ENCODE assay signal across 21 mouse cellular contexts in genomic region chr2:169607787-169608186, GRCm38 (mm10). TPM values are rescaled to one million over a fixed set of nuclear protein-coding genes. Genes with fewer than 3 reads are reported as not detected.
A peak's percentile ranks its signal among the peaks of the same experiment; 100 is the strongest.
DNase-seq lines count a peak whose midpoint lies in the region; ATAC-seq and TF ChIP-seq lines count a peak whose summit lies in the region.
"Had no signal": no experiment of that assay in that cellular context is flagged by ENCODE, and none has a peak within 500 bp of the region (broad histone marks: within the 10 kb centered on the region; RNA-seq: fewer than 3 reads in every experiment).

No protein-coding gene starts in this region.

- no peak overlapping the region for H3K9ac ChIP-seq in intestine, embryonic 14.5 days (ENCODE audit: low read length)
- H3K9ac ChIP-seq in intestine, postnatal 0 days (ENCODE audit: low read depth, low read length): no peak overlapping the region
- no peak overlapping the region for H3K9ac ChIP-seq in limb, embryonic 14.5 days (ENCODE audit: low read depth, low read length, severe bottlenecking)
- H3K9ac ChIP-seq in lung, postnatal 0 days (replicated peaks; ENCODE audit: low read depth): no peak overlapping the region
- H3K9ac ChIP-seq in stomach, postnatal 0 days (ENCODE audit: low read length): no peak overlapping the region
- H3K9ac ChIP-seq: liver, embryonic 12.5 days; midbrain, embryonic 12.5 days; neural tube, embryonic 13.5 days had no signal

- no peaks in the 10 kb centered on the region for H3K27me3 ChIP-seq in intestine, embryonic 14.5 days (replicated peaks; ENCODE audit: control insufficient read depth, insufficient read depth, low read length)
- no peaks in the 10 kb centered on the region for H3K27me3 ChIP-seq in intestine, postnatal 0 days (replicated peaks; ENCODE audit: control insufficient read depth, insufficient read depth, low read length)
- H3K27me3 ChIP-seq in limb, embryonic 14.5 days (ENCODE audit: control insufficient read depth, insufficient read depth, low read length): no peaks in the 10 kb centered on the region
- no peaks in the 10 kb centered on the region for H3K27me3 ChIP-seq in lung, postnatal 0 days (replicated peaks; ENCODE audit: insufficient read depth, low read length)
- no peaks in the 10 kb centered on the region for H3K27me3 ChIP-seq in stomach, postnatal 0 days (ENCODE audit: control insufficient read depth, insufficient read depth, low read length)
- H3K27me3 ChIP-seq: liver, embryonic 12.5 days; midbrain, embryonic 12.5 days; neural tube, embryonic 13.5 days had no signal

- H3K4me3 ChIP-seq in intestine, embryonic 14.5 days (ENCODE audit: low read depth, low read length): no peak overlapping the region
- no peak overlapping the region for H3K4me3 ChIP-seq in intestine, postnatal 0 days (ENCODE audit: low read depth, low read length)
- H3K4me3 ChIP-seq in limb, embryonic 14.5 days (replicated peaks; ENCODE audit: low read length): no peak overlapping the region
- H3K4me3 ChIP-seq in lung, postnatal 0 days (ENCODE audit: low read depth, low read length): no peak overlapping the region
- H3K4me3 ChIP-seq in stomach, postnatal 0 days (ENCODE audit: low read depth, low read length): no peak overlapping the region
- H3K4me3 ChIP-seq: liver, embryonic 12.5 days; midbrain, embryonic 12.5 days; neural tube, embryonic 13.5 days had no signal

- 17% methylated on average over 2 of the region's 2 CpGs for WGBS in intestine, embryonic 14.5 days
- 14% methylated on average over 2 of the region's 2 CpGs for WGBS in intestine, postnatal 0 days
- 23% methylated on average over 2 of the region's 2 CpGs for WGBS in limb, embryonic 14.5 days
- WGBS in lung, postnatal 0 days: 6% methylated on average over 2 of the region's 2 CpGs
- 4% methylated on average over 2 of the region's 2 CpGs for WGBS in stomach, postnatal 0 days

- no peaks in the 10 kb centered on the region for H3K9me3 ChIP-seq in intestine, embryonic 14.5 days (ENCODE audit: control insufficient read depth, low read length)
- no peaks in the 10 kb centered on the region for H3K9me3 ChIP-seq in intestine, postnatal 0 days (ENCODE audit: control insufficient read depth)
- H3K9me3 ChIP-seq in limb, embryonic 14.5 days (ENCODE audit: control insufficient read depth, low read length): no peaks in the 10 kb centered on the region
- H3K9me3 ChIP-seq in lung, postnatal 0 days (ENCODE audit: low read length): no peaks in the 10 kb centered on the region
- no peaks in the 10 kb centered on the region for H3K9me3 ChIP-seq in stomach, postnatal 0 days (ENCODE audit: control insufficient read depth, low read length)
- H3K9me3 ChIP-seq: liver, embryonic 12.5 days; midbrain, embryonic 12.5 days; neural tube, embryonic 13.5 days had no signal

- TF ChIP-seq CTCF in intestine, postnatal 0 days (IDR thresholded peaks at IDR 0.05; ENCODE audit: low read depth): no peak
- TF ChIP-seq CTCF in lung, postnatal 0 days (IDR thresholded peaks at IDR 0.05): no peak
- no peak for TF ChIP-seq CTCF in stomach, postnatal 0 days (IDR thresholded peaks at IDR 0.05; ENCODE audit: low read depth)

- DNase-seq in intestine, embryonic 14.5 days (ENCODE audit: low spot score): no peak
- DNase-seq in limb, embryonic 14.5 days (ENCODE audit: low spot score): peak; percentile 56
- peak; percentile 91 for DNase-seq in lung, postnatal 0 days (ENCODE audit: low spot score)
- no peak for DNase-seq in stomach, postnatal 0 days (ENCODE audit: low spot score)
- no peak for DNase-seq in spleen, postnatal 10 days (ENCODE audit: low spot score in 2 of 2)
- DNase-seq: adrenal gland, postnatal 36 days; cerebellum, adult 8-10 months; kidney, adult 18-20 months; kidney, postnatal 4 days had no signal

- H3K4me2 ChIP-seq in intestine, embryonic 14.5 days (ENCODE audit: low read length): no peak overlapping the region
- H3K4me2 ChIP-seq in intestine, postnatal 0 days (replicated peaks; ENCODE audit: low read depth): no peak overlapping the region
- no peak overlapping the region for H3K4me2 ChIP-seq in limb, embryonic 14.5 days (replicated peaks; ENCODE audit: low read depth, low read length, severe bottlenecking)
- H3K4me2 ChIP-seq in lung, postnatal 0 days (replicated peaks; ENCODE audit: low read depth, low read length): no peak overlapping the region
- H3K4me2 ChIP-seq in stomach, postnatal 0 days (replicated peaks; ENCODE audit: low read depth): no peak overlapping the region
- H3K4me2 ChIP-seq: liver, embryonic 12.5 days; midbrain, embryonic 12.5 days; neural tube, embryonic 13.5 days had no signal

- peak; percentile 68; the same call in 1 of the 2 replicates for TF ChIP-seq EP300 in lung, postnatal 0 days (IDR thresholded peaks at IDR 0.05)
- TF ChIP-seq EP300 in stomach, postnatal 0 days (optimal IDR thresholded peaks at IDR 0.05): no peak

- H3K27ac ChIP-seq in intestine, embryonic 14.5 days (ENCODE audit: low read depth): peak overlapping the region; percentile 69
- no peak overlapping the region for H3K27ac ChIP-seq in intestine, postnatal 0 days (ENCODE audit: low read depth, low read length)
- H3K27ac ChIP-seq in limb, embryonic 14.5 days (replicated peaks; ENCODE audit: low read depth, low read length): no peak overlapping the region
- 0 out of 2 replicates have a peak overlapping the region, but pooled peaks have one; percentile 27 for H3K27ac ChIP-seq in lung, postnatal 0 days (ENCODE audit: low read length)
- peak overlapping the region; percentile 63 for H3K27ac ChIP-seq in stomach, postnatal 0 days (replicated peaks)
- H3K27ac ChIP-seq: liver, embryonic 12.5 days; macrophage; midbrain, embryonic 12.5 days; neural tube, embryonic 13.5 days had no signal

- ATAC-seq in intestine, embryonic 14.5 days (replicated peaks; ENCODE audit: low FRiP score, low TSS enrichment, low read depth): no peak
- ATAC-seq in intestine, postnatal 0 days: no peak
- no peak; the same call in 1 of the 2 replicates for ATAC-seq in limb, embryonic 14.5 days (ENCODE audit: low FRiP score, low read depth)
- ATAC-seq in lung, postnatal 0 days: peak; percentile 85
- ATAC-seq in stomach, postnatal 0 days (ENCODE audit: low FRiP score, low TSS enrichment): peak; percentile 81
- no peak for ATAC-seq in megakaryocyte, adult 5-6 weeks (ENCODE audit: poor library complexity, severe bottlenecking)
- ATAC-seq: forebrain, embryonic 14.5 days; liver, embryonic 12.5 days had no signal

- H3K36me3 ChIP-seq in intestine, embryonic 14.5 days (ENCODE audit: control insufficient read depth, insufficient read depth, low read length): no peaks in the 10 kb centered on the region
- H3K36me3 ChIP-seq in intestine, postnatal 0 days (ENCODE audit: control insufficient read depth, insufficient read depth): no peaks in the 10 kb centered on the region
- H3K36me3 ChIP-seq in limb, embryonic 14.5 days (ENCODE audit: control insufficient read depth, insufficient read depth, low read length): no peaks in the 10 kb centered on the region
- H3K36me3 ChIP-seq in lung, postnatal 0 days (ENCODE audit: insufficient read depth, low read length): no peaks in the 10 kb centered on the region
- no peaks in the 10 kb centered on the region for H3K36me3 ChIP-seq in stomach, postnatal 0 days (ENCODE audit: control insufficient read depth, insufficient read depth, low read length)
- H3K36me3 ChIP-seq: liver, embryonic 12.5 days; midbrain, embryonic 12.5 days; neural tube, embryonic 13.5 days had no signal

- H3K4me1 ChIP-seq in intestine, embryonic 14.5 days (replicated peaks; ENCODE audit: control insufficient read depth, insufficient read depth, low read length): peaks cover 18% of the 10 kb centered on the region; the same call in 1 of the 2 replicates
- no peaks in the 10 kb centered on the region for H3K4me1 ChIP-seq in intestine, postnatal 0 days (replicated peaks; ENCODE audit: control insufficient read depth, insufficient read depth, low read length)
- H3K4me1 ChIP-seq in limb, embryonic 14.5 days (ENCODE audit: control insufficient read depth, insufficient read depth, low read length): peaks cover 14% of the 10 kb centered on the region
- peaks cover 8% of the 10 kb centered on the region; the same call in 1 of the 2 replicates for H3K4me1 ChIP-seq in lung, postnatal 0 days (ENCODE audit: insufficient read depth, low read depth, low read length)
- H3K4me1 ChIP-seq in stomach, postnatal 0 days (replicated peaks; ENCODE audit: control insufficient read depth, insufficient read depth): peaks cover 6% of the 10 kb centered on the region; the same call in 1 of the 2 replicates
- H3K4me1 ChIP-seq: liver, embryonic 12.5 days had no signal

- no peak for TF ChIP-seq POLR2A in limb, embryonic 14.5 days (IDR thresholded peaks at IDR 0.05; ENCODE audit: borderline replicate concordance, extremely low read depth, insufficient read depth, insufficient read length)

RNA-seq across cellular contexts. Expression of gene Gm11011, which starts 20.2 kb away (rescaled TPM):
- polyA plus RNA-seq in intestine, embryonic 14.5 days (2014; fragmentation: Nextera tagmentation; extraction: Ambion mirVana): not detected in 2 replicates
- polyA plus RNA-seq in intestine, postnatal 0 days (2015; fragmentation: Nextera tagmentation; extraction: Ambion mirVana): not detected in 2 replicates
- polyA plus RNA-seq in limb, embryonic 14.5 days (2012; rRNA removed): not detected in 2 replicates
- not detected in 2 replicates for polyA plus RNA-seq in limb, embryonic 14.5 days (2014; fragmentation: Nextera tagmentation; extraction: Ambion mirVana)
- polyA plus RNA-seq in lung, postnatal 0 days (2015; fragmentation: Nextera tagmentation; extraction: Ambion mirVana): not detected in 2 replicates
- not detected in 2 replicates for polyA plus RNA-seq in stomach, postnatal 0 days (2015; fragmentation: Nextera tagmentation; extraction: Ambion mirVana)
- not detected in 2 replicates for total RNA-seq in megakaryocyte, adult 5-6 weeks (2015)
- total RNA-seq in megakaryocyte, adult 5-6 weeks (2017): not detected in 2 replicates
- total RNA-seq: adrenal gland, postnatal 36 days; layer of hippocampus, postnatal 25 days; left cerebral cortex, postnatal 14 days had no signal
- polyA plus RNA-seq: forebrain, embryonic 14.5 days; gonadal fat pad, adult 2 months; heart, embryonic 14.5 days; hindbrain, embryonic 11.5 days; liver, embryonic 12.5 days; macrophage; midbrain, embryonic 12.5 days; neural tube, embryonic 13.5 days had no signal

RNA-seq across cellular contexts. Expression of gene Tshz2, which starts 25.0 kb away (rescaled TPM):
- polyA plus RNA-seq in intestine, embryonic 14.5 days (2014; fragmentation: Nextera tagmentation; extraction: Ambion mirVana): 20.3 and 23.6 TPM in 2 replicates
- 6.3 and 6.6 TPM in 2 replicates for polyA plus RNA-seq in intestine, postnatal 0 days (2015; fragmentation: Nextera tagmentation; extraction: Ambion mirVana)
- 28.1 and 29.2 TPM in 2 replicates for polyA plus RNA-seq in limb, embryonic 14.5 days (2012; rRNA removed)
- polyA plus RNA-seq in limb, embryonic 14.5 days (2014; fragmentation: Nextera tagmentation; extraction: Ambion mirVana): 7.3 and 9.7 TPM in 2 replicates
- 3.4 and 4.6 TPM in 2 replicates for polyA plus RNA-seq in lung, postnatal 0 days (2015; fragmentation: Nextera tagmentation; extraction: Ambion mirVana)
- polyA plus RNA-seq in stomach, postnatal 0 days (2015; fragmentation: Nextera tagmentation; extraction: Ambion mirVana): 5.4 and 6.7 TPM in 2 replicates
- total RNA-seq in megakaryocyte, adult 5-6 weeks (2015): not detected in 2 replicates
- total RNA-seq in megakaryocyte, adult 5-6 weeks (2017): not detected in 2 replicates
- polyA plus RNA-seq: macrophage had no signal

Comparison
In these comparisons a context has a peak if more than half of its experiments do, and no peak if none do; other contexts are left out.
1. H3K27ac ChIP-seq: peak in intestine, embryonic 14.5 days (single experiment), lung, postnatal 0 days (single experiment) and stomach, postnatal 0 days (single experiment); none in intestine, postnatal 0 days (single experiment) and limb, embryonic 14.5 days (single experiment).
2. ATAC-seq: peak in lung, postnatal 0 days (single experiment) and stomach, postnatal 0 days (single experiment); none in intestine, embryonic 14.5 days (single experiment), intestine, postnatal 0 days (single experiment), limb, embryonic 14.5 days (single experiment) and megakaryocyte, adult 5-6 weeks (single experiment).
3. DNase-seq: peak in limb, embryonic 14.5 days (single experiment) and lung, postnatal 0 days (single experiment); none in intestine, embryonic 14.5 days (single experiment), stomach, postnatal 0 days (single experiment) and spleen, postnatal 10 days (0 of 2).